Mouse (Mus musculus) heart, postnatal 36 days (tissue): ENCODE data around the gene Arid2. TPM values are rescaled to one million over a fixed set of nuclear protein-coding genes. Genes with fewer than 3 reads are reported as not detected.
"Not testable (repeated sequence)": the region's sequence is repeated elsewhere in the genome, so short reads cannot be mapped to it uniquely, and the experiment has no call there.

Experiments used
- DNase-seq, 2 experiments: peaks; one replicate each; pipeline ENCODE4 v3.0.0; 2021 to 2022
- intact Hi-C: fragments of 180-260 bp; cut with DNase I; formaldehyde crosslinking; loops from one replicate; pipeline ENCODE4 v1.15.1; 2025
- total RNA-seq, 2 experiments: library from RNA; stranded (reverse); gene quantifications; 2 replicates each; pipeline ENCODE4 v1.2.3; 2021

Gene Arid2
- total RNA-seq, 2 experiments from 2014 or later = 23.8 to 25.7 TPM

DNA sequence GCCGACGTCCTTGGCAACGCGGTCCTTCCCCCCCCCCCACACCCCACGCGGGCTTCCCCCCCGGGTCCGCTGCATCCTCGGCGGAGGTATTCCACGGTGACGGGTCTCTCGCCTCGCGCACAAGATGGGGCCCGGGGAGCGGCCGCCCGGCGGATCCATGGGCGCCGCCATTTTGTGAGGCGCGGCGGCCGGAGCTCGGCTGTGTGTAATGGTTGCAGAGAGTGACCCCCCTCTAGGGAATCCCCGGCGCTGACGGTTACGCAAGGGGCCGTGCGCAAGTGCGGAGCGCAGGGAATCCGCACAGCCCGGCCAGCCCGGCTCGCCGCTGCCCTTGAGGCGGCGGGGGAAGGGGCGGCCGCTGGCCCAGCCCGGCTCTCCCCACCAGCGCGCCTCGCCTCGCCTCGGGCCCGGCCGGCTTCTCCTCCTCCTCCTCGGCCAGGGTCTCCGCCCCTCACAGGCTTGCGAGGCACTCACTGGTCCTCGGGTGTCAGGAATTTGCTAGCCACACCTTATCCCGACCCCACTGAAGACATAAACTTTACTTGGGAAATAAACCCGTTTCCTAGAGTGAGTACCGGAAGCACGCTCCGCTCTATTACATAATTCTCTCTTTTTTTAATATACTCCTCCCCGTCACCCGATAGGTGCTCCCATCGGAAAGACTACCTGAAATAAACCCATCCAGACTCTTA lies 1.8 kb upstream of the Arid2 start:
- intact Hi-C loops = loop anchor here (2.0 to 10.0 kb wide), 5 partner anchors 175 to 962 kb away; partner anchors contain the start of genes Amigo2, Ano6, Pced1b and Scaf11
- DNase-seq = peak; percentile 89 to 92

DNA sequence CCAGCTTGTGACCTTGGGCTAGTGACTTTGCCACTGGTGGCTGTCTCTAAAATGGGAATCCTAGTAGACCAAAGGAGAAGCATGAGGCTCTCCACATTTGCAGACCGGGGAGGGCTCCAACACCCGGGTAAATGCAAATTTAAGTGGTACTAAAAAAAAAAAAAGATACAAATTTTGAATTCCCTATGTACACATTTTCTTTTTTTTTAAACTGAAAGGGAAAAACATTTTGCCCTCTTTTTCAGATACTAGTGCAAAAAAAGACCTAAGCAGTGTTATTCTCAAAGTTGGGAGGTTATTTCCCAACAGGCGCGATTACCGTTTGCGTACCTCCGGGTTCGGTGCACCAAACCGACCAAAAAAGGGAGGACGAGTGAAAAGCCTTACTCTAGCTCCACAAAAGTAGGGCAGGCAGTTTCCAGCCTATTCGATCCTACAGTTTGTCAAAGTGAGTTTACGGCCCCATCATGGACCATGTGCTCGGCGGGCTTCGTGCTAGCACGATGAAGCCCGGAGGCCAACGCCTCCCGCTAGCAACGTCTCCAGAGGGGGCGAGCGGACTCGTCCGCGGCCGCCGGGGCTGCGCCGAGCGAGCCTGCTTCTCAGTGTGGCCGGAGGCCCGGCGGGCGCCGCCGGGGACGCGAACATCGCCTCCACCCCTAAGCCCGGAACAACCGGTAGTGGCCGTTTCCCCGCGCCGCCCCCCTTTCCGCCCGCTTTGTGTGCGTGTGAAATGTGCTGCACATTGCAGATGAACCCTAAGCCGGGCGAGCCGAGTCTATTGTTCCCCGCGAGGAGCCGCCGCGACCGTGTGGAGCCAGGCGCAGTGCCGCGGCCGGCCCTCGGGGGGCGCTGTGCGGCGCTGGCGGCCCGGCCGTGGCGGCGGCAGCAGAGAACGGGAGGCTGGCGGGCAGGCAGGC lies 1.0 kb upstream of the Arid2 start:
- peak; percentile 96 for DNase-seq
- intact Hi-C loops = loop anchor here (5.0 to 10.0 kb wide), 3 partner anchors 409 to 961 kb away; partner anchors contain the start of genes Amigo2, Ano6, Pced1b and Slc38a2

DNA sequence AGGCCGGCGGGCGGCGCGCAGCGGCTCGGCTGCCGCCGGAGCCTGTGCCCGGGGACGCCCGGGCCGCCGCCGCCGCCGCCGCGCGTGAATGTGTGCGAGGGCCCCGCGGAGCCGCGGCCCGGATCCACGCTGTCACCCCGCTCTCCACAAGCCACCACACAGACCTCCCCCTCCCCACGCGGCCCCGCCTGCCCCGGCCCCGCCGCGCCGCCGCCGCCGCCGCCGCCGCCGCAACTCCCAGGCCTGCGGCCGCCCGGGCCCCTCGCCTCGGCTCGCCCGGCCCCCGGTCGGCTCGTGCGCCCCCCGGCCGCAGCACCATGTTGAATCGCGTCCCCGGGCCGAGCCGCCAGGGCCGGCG lies 404 bp upstream of the Arid2 start:
- intact Hi-C loops = loop anchor here (5.0 to 10.0 kb wide), 3 partner anchors 408 to 960 kb away; partner anchors contain the start of genes Amigo2, Ano6, Pced1b and Slc38a2
- DNase-seq = no peak

DNA sequence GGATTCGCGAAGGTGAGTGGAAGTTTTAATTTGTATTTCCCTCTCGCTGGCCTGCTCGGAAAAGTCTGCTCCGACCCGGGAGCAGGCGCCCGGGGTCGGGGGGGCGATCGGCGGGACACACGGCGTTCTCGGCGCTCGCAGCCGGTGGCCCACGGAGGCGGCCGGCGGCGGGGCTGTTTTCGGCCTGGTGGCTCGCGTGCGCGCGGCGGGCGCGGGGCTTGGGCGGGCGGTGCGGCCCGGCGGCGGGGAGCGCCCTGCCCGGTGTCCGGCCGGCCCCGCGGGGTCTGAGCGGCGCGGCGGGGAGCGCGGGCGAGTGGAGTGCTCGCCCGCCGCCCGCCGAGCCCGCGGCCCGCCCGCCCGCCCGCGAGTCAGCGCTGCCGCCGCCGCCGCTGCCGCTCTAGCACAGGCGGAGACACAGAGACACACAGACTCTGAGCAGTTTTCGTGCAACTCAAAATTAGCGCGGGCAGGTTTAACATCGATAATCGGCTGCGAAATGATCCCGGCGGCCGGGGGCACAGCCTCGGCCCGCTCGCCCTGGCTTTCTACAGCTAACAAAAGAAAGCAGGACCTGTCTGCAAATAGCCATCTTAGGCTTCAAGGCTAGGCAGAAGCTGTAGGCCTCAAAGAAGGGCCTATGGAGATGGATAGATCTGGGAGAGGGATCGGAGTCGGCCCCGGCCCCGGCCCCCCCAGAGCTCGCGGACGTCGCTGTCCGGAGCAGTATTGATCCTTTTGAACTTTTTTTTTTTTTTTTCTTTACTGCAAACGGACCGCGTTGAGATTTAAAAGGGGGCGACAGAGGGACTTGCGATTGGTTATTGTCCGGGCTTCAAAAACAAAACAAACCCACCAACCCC lies 888 bp downstream of the Arid2 start:
- DNase-seq = peak; percentile 57 to 78
- intact Hi-C loops = loop anchor here (5.0 to 10.0 kb wide), 3 partner anchors 407 to 959 kb away; partner anchors contain the start of genes Amigo2, Ano6, Pced1b and Slc38a2

DNA sequence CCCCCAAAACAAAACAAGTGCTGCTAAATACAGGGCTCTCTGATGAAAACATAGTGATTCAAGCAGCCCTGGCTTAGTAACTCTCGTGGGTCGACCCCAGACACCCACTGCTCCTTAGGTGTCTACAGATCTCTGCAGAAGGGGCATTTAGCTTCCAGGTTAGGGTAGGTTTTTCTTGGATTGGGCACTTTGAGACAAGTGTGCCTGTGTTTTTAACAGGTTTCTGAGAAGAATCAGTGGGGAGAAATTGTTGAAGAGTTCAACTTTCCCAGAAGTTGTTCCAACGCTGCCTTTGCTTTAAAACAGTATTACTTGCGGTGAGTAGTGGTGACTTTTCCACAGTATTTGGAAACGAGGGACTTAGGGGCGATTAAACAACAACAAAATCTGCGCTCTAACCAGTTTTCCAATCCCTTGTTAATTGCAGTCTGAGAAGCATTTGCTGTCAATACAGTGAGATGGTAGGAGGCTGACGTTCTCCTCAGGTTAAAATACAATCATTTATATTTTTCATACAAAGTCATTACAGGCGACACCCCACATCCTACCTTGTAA lies 1.6 kb downstream of the Arid2 start:
- intact Hi-C loops = loop anchor here (5.0 to 10.0 kb wide), 3 partner anchors 406 to 958 kb away; partner anchors contain the start of genes Amigo2, Ano6, Pced1b and Slc38a2
- peak in 1 of 2 experiments; percentile 28 for DNase-seq

DNA sequence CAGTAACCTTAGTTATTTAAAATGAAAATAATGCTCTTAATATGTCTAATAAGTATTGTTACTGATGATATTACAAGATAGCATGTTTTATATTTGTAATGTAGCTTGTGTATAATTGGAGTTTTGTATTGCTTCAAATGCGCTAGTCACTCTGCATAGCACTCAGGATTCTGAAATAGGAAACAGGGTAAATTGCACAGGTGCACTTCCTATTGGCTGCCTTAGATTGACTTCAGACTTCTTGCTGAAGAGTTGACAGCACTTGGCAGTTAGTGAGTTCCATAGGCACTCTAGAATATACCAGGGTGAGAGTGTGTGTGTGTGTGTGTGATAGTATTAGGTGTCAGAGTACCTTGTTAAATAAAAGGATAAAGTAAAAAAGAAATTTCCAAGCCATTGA lies 2.7 kb downstream of the Arid2 start:
- intact Hi-C loops = no loop called here
- no peak for DNase-seq

DNA sequence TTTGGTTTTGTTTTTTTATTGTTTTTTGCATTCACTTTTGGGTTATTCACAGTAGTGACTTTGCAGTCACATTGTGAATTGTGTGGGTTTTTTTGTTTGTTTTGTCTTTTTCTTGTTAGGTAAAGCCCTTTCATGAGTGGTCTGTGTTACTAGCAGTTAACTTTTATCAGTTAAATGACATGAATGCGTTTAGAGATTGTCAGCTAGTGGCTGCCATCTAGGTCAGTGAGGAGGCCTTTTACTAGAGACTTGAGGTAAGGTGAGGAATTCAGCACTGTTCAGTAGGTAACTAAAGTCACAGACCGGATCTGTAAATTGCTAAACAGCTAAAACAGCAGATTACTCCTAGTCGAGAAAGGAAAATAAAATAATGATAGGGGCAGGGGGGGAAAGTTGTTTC lies 6.1 kb downstream of the Arid2 start:
- intact Hi-C loops = no loop called here
- DNase-seq = no peak

DNA sequence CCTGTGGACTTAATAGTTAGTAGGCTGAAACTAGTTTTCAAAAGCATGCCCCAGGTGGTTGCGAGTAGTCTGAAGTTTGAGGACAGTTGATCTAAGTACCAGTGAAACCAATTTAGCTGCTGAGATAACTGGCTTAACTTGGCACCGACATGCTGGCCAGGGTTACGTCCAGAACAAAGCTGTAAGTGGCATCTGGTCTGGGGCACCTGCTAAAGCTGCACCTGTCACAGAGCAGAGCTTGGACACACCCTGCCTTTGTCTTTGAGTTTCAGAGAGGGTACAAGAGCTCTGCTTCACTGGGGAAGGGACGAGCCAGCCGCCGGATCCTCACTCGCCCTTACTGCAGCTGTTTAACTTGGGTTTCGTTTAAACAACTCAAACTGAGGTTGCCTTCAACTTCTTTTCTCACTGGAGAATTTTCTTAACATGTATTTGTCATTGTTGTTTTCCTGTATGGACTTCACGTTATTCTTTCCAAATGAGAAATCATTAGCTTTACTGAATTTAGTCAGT lies 9.8 kb downstream of the Arid2 start:
- DNase-seq = no peak
- intact Hi-C loops = no loop called here

DNA sequence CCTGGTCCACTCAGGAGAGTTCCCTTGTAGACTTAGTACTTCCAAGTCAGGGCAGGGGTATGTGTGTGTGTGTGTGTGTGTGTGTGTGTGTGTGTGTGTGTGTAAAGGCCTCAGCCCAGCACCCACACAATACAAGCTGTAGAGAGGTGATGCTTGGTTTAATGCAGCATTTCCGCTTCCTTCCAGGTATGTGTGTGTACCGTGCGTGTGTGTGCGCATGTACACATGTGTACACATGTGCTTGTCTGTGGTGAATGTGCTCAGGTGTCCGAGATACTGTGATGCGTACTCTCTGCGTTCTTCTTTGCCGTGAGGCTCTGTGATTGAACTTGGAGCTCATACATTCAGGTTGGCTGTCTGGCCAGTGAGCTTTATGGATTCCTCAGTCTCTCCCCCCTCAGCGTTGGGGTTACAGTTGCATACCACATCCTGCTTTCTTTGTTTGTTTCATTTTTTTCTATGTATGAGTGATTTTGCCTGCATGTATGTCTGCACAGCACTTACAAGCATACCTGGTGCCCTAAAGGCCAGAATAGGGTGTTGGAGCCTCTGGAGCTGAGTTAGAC lies 10.4 kb downstream of the Arid2 start:
- DNase-seq = no peak
- intact Hi-C loops = no loop called here

DNA sequence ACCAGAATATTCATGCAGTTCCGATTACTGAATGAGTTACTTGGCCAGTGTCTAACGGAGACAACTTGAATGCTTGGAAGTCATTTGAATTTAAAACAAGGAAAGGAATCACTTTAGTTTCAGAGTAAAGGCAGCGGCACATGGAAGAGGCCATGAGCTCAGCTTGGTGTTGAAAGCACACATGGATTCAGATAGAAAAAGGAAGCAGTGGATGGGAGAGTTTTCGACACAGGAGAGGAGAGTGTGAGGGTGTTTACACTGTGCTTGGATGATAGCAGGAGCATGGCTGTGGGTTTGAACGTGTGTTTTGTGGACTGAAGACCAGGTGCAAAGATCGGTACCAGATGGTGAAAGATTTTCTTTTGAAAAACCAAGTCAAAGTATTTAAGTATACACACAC lies 22.0 kb downstream of the Arid2 start:
- intact Hi-C loops = no loop called here
- no peak for DNase-seq

DNA sequence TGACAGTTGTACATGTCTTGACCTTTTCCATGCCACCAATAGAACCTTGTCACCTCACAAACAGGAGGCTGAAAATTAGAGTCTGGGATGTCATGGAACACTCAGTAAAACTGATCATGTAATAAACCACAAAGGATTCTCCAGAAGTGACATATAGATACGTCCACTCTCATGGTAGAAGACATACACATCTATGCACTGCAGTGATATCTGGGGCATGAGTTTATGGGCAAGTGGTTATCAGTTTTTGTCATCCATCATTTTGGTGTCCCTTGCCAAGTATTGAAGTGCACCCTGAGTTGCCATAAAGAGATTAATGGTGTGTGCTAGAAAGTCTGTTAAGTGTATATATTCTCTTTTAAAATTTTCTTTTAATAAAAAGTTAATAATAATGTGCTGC lies 25.6 kb downstream of the Arid2 start:
- intact Hi-C loops = no loop called here
- no peak for DNase-seq

DNA sequence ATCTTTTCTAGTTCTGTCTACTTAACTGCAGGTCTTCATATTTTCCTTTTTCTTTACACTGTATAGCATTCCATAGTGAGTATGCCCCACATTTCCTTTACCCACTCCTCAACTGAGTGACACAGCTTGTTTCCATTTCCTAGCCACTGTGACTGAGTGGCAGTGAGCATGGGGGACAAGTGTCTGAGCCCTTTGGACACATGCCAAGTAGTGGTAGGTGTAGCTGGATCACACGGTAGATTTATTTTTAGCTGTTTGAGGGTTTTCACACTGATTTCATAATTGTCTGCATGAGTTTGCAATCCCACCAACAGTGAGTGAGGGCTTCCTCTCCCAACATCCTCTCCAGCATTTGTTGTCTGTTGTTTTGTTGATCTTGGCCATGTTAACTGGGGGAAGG lies 28.3 kb downstream of the Arid2 start:
- intact Hi-C loops = no loop called here
- DNase-seq = no peak

DNA sequence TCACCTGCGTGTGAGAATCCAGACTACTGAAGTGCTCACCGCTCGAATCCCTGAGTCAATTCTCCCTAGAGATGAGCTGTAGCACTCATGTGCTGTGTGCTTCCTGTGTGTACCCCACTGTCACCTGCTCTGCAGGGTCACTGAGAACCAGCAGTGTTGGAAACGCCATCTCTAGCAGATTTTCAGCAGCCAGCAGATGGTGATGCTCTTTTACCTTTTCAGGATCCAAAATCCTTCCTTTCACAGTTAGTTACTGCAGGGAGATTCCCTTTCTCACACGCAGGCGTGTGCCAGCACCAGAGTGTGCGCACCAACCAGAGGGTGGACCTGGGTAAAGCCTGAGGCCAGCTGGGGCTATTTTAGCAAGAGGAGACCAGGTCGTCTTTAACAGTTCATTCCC lies 32.0 kb downstream of the Arid2 start:
- intact Hi-C loops = no loop called here
- DNase-seq = no peak

DNA sequence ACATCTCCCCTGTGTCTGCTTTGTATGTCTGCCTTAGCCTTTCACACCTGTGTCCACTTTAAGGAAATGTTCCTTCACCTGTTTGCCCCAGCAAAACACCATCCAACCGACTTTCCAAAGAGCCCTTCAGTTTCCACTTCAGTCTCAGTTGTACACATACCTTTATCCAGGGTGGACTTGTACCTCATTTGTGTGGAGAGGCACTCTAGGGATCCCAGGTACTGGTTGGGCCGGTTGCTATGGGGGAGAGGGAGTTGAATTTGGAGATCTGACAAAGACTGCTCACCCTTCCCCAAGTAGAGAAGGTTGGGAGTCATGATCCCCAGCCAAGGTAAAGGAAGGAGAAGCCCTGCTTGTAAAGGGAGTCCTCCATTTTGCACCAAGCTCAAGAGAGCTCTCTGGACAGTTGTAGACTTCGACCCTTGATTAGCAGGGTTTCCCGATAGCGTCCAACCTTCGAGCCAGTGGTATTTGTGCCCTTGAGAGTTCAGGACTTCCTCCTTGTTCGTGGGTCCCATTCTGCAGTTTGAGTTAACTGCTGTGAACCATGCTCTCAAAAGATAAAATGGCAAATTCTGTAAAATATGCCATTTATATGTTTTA lies 38.5 kb downstream of the Arid2 start:
- DNase-seq = no peak
- intact Hi-C loops = no loop called here

DNA sequence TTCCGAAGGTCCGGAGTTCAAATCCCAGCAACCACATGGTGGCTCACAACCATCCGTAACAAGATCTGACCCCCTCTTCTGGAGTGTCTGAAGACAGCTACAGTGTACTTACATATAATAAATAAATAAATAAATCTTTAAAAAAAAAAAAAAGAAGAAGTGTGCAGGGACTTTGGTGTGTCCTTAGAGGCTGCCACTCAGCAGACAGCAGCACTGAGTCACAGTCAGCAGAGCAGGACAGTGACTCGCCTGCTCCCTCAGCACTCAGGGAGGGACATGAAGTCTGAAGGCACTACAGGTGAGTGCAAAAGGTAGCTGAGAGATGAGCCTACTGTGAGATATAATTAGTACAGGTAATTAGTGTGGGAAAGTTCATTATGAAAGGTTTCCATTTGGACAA lies 41.4 kb downstream of the Arid2 start:
- DNase-seq, intact Hi-C loops: not testable (repeated sequence)

DNA sequence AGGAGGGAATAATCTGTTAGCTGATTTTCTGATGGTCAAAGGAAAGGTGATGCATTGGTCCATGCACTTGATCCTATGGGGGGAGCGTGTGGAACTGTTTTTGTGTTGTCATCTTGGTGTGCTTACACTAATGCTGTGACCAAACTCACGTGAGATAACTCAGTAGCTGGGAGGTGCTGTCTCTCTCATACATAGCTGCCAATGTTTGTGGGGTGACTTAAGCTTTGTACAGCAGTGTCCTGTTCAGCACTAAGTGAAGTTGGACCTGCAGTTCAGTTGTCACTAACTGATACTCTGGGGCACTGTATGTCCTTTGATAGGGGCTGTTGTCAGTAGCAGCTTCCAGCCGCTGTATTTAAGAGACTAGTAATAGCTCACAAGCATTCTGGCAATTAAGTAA lies 43.2 kb downstream of the Arid2 start:
- no peak for DNase-seq
- intact Hi-C loops = no loop called here

DNA sequence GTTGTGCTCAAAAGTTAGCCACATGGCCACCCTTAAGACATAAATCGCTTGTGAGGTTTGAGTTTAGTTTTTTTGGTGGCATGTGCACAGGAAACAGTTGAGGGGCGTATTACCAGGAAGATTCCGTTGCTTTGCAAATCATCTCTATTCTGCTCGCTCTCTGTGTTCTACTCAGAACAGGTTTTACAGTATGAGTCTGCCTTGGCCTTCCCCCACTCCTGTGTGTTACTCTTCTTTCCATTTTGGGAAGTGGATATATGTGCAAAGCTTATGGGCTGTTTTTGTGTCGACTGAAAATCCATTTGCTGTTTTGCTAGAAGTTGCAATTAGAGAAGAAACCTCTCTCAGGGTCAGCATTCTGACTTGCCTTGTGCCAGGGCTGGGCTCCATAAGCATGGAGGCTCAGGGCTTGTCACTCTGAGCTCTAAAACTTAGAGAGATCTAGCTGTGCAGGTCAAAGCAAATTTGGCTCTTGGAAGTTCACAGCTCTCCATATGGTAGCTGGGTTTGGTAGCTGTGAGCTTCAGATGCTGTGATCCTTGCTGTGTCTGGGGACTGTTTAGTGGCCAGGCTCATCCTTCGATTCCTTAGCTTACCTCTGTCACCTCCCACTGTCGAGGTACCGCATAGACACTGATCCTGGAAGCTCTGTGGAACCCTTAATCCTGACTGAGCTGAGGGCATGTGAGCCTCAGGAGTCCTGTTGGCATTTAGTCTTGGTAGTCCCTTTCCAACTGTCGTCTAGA lies 45.3 kb downstream of the Arid2 start:
- DNase-seq = no peak
- intact Hi-C loops = no loop called here

DNA sequence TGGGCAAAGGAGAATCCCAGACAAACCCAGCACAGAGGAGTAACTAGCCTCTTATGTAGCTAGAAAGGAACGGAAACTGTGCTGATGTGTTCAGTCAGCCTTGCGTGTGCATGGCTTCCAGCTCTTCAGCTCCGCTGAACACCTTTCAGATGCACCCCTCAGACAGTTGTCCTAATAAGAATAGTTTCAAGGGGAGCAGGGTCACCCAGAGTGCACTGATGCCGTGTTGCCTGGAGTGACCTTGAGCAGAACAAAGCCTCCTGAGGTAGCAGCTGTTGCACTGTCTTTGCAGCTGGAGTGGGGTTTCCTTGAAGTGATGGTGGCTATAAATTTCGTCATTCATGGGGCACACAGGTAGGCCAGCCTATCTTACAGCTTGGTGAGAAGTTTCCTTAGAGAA lies 46.0 kb downstream of the Arid2 start:
- no peak for DNase-seq
- intact Hi-C loops = no loop called here

DNA sequence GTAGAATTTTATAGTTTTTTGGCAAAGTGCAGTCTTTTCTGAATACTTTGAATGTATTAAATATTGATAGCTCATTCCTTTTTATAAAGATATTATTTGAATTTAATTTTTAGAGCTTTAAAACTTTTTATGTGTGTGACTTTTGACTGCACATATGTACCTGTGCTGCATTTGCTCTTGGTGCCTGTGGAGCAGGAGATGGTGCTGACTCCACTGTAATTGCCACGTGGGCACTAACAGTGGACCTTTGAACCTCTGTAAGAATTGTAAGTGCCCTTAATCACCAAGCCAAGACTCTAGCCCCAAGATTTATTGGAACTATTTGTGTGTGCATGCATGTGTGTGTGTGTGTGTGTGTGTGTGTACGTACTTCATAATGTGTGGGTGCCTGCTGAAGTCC lies 53.6 kb downstream of the Arid2 start:
- intact Hi-C loops = no loop called here
- no peak for DNase-seq
